Mouse (Mus musculus): ENCODE results near the gene Nbl1. TPM values are rescaled to one million over a fixed set of nuclear protein-coding genes. Genes with fewer than 3 reads are reported as not detected.

Nbl1 gene
- polyA plus RNA-seq, 1 experiment: 5.4 TPM

DNA sequence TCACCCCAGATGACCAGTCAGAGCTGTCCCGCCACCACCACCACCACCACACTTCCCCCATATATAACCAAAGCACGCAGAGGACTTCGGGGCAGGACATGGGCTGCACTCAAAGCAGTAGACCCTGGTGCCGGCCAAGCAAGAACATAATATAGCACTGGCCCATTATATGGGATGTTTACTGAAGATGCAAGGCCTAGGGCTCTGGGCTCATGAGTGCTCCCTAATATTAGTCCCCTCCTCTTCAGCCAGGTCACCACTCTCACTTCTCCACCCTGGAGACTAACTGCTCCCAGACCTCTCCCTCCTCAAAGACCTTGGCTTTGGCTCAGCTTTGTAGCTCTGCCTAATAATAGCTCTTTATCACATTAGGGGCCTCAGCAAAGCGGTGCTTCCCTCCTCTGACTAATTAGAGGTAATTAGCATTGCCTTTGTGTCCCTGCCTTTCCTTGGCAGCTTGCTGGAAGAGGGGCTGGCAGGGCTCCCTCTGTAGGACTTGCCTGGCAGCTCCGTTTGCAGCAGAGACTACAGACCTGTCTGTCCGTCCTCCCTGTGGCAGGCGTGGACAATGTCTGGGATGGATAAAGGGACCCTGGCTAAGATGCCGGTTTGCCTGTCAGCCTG, 38.4 kb downstream of the Nbl1 start:
- Histone ChIP-seq H3K27me3 (ENCODE audit: control insufficient read depth, insufficient read depth, low read length) (no peaks in the 10 kb centered on the region), H3K36me3 (ENCODE audit: control insufficient read depth, insufficient read depth, low read length) (no peaks in the 10 kb centered on the region), H3K27ac (ENCODE audit: control insufficient read depth, insufficient read depth, low read depth, low read length) (no peak overlapping the region), H3K4me3 (ENCODE audit: control insufficient read depth, low read depth, low read length) (no peak overlapping the region), H3K4me1 (ENCODE audit: control insufficient read depth, insufficient read depth, low read length) (no peaks in the 10 kb centered on the region)
- TF ChIP-seq CTCF (IDR thresholded peaks at IDR 0.05; ENCODE audit: control insufficient read depth, insufficient read depth, insufficient replicate concordance, low read depth, low read length): no peak
- no peak for TF ChIP-seq POLR2A (IDR thresholded peaks at IDR 0.05; ENCODE audit: control insufficient read depth, low read depth, low read length)

DNA sequence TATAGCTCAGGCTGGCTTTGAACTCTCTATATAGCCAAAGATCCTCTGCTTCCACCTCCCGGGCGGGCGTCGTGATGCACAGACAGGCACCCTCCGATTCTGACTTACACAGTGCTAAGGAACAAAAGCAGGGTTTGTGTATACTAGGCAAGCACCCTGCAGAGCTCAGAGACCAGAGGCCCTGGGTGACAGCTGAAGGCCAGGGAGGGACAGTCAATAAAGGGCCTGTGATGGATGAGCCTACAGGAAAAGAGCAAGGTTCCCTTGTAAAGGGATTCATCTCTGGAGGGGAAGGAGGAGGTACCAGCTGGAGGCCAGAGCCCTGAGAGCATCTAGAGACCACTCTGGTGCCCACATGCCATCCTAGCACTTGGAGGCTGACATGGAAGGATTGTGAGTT, 39.4 kb downstream of the Nbl1 start:
- no peaks in the 10 kb centered on the region for H3K36me3 ChIP-seq (ENCODE audit: control insufficient read depth, insufficient read depth, low read length)
- no peak overlapping the region for H3K4me3 ChIP-seq (ENCODE audit: control insufficient read depth, low read depth, low read length)
- no peaks in the 10 kb centered on the region for H3K27me3 ChIP-seq (ENCODE audit: control insufficient read depth, insufficient read depth, low read length)
- no peak overlapping the region for H3K27ac ChIP-seq (ENCODE audit: control insufficient read depth, insufficient read depth, low read depth, low read length)
- no peak for TF ChIP-seq POLR2A (IDR thresholded peaks at IDR 0.05; ENCODE audit: control insufficient read depth, low read depth, low read length)
- H3K4me1 ChIP-seq (ENCODE audit: control insufficient read depth, insufficient read depth, low read length): no peaks in the 10 kb centered on the region

DNA sequence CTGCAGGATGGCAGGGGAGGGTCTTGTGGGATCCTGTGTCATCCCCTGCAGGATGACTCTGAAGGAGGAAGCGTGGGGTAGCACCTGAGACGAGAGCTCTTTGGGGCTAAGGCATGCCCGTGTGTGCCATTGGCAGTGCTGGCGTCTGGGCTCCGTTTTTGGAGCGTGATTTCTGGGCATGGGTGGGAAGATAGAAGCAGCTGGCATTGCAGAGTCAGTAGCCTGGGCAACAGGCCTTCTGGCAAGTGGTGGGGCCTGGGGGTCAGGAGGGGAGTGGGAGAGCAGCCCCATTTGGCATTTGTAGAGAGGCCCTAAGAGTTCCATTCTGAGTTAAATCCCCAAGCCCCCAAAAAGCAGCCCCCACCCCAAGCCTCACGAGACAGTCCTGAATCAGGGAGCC, 40.0 kb downstream of the Nbl1 start:
- no peak overlapping the region for H3K4me3 ChIP-seq (ENCODE audit: control insufficient read depth, low read depth, low read length)
- no peaks in the 10 kb centered on the region for H3K36me3 ChIP-seq (ENCODE audit: control insufficient read depth, insufficient read depth, low read length)
- no peak overlapping the region for H3K27ac ChIP-seq (ENCODE audit: control insufficient read depth, insufficient read depth, low read depth, low read length)
- H3K4me1 ChIP-seq (ENCODE audit: control insufficient read depth, insufficient read depth, low read length): no peaks in the 10 kb centered on the region
- no peaks in the 10 kb centered on the region for H3K27me3 ChIP-seq (ENCODE audit: control insufficient read depth, insufficient read depth, low read length)
- no peak for TF ChIP-seq CTCF (IDR thresholded peaks at IDR 0.05; ENCODE audit: control insufficient read depth, insufficient read depth, insufficient replicate concordance, low read depth, low read length)
- TF ChIP-seq POLR2A (IDR thresholded peaks at IDR 0.05; ENCODE audit: control insufficient read depth, low read depth, low read length): no peak

DNA sequence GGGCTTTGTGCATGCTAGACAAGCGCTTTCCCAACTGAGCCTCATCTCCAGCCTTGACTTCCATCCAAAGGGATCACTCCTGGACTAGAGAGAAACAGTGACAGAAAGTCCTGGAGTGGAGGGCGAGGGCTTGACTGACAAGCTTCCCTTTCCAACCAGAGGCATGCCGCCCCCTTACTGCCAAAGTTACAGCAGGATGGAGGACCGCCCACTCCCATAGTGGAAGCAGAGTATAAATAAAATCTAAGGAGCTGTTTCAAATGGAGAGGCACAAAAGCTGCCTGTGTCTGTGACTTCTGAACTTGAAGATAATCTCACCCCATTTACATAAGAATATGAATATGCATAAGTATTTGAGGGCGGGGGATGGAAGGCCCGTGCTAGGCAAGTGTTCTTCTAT, 44.3 kb downstream of the Nbl1 start:
- Histone ChIP-seq H3K4me3 (ENCODE audit: control insufficient read depth, low read depth, low read length) (no peak overlapping the region), H3K27ac (ENCODE audit: control insufficient read depth, insufficient read depth, low read depth, low read length) (no peak overlapping the region), H3K36me3 (ENCODE audit: control insufficient read depth, insufficient read depth, low read length) (no peaks in the 10 kb centered on the region), H3K27me3 (ENCODE audit: control insufficient read depth, insufficient read depth, low read length) (no peaks in the 10 kb centered on the region), H3K4me1 (ENCODE audit: control insufficient read depth, insufficient read depth, low read length) (no peaks in the 10 kb centered on the region)
- TF ChIP-seq CTCF (IDR thresholded peaks at IDR 0.05; ENCODE audit: control insufficient read depth, insufficient read depth, insufficient replicate concordance, low read depth, low read length): no peak
- TF ChIP-seq POLR2A (IDR thresholded peaks at IDR 0.05; ENCODE audit: control insufficient read depth, low read depth, low read length): no peak

DNA sequence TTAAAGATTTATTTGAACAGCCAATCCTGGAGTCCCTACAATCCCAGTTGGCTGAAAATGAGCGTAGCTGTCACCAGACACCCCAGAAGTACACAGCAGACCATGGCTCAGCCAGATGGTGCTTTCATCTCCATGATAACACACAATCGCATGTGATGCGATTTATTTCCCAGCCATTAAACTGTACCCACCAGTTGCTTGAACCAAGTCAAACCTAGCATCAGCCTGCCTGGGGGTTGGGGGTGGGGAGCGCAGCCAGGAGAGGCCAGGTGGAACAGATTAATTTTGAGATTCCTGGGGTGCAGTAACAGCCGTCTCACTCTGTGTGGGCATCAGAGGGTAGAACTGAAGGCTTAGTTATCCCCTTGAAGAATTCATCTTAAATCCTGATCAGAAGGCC, 46.4 kb downstream of the Nbl1 start:
- Histone ChIP-seq H3K4me1 (ENCODE audit: control insufficient read depth, insufficient read depth, low read length) (no peaks in the 10 kb centered on the region), H3K4me3 (ENCODE audit: control insufficient read depth, low read depth, low read length) (no peak overlapping the region), H3K27ac (ENCODE audit: control insufficient read depth, insufficient read depth, low read depth, low read length) (no peak overlapping the region), H3K27me3 (ENCODE audit: control insufficient read depth, insufficient read depth, low read length) (no peaks in the 10 kb centered on the region), H3K36me3 (ENCODE audit: control insufficient read depth, insufficient read depth, low read length) (no peaks in the 10 kb centered on the region)
- TF ChIP-seq CTCF (IDR thresholded peaks at IDR 0.05; ENCODE audit: control insufficient read depth, insufficient read depth, insufficient replicate concordance, low read depth, low read length): no peak
- no peak for TF ChIP-seq POLR2A (IDR thresholded peaks at IDR 0.05; ENCODE audit: control insufficient read depth, low read depth, low read length)

DNA sequence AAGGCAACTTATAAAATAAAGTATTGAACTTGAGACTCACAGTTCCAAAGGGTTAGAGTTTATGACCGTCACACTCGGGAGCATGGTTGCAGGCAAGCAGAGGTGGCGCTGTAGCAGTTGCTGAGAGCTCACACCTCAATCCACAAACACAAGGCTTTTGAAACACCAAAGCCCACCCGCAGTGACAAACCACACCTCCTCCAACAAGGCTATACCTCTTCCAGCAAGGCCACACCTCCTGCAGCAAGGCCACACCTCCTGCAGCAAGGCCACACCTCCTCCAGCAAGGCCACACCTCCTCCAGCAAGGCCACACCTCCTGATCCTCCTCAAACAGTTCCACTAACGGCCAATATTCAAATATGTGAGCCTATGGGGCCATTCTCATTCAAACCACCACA, 48.2 kb downstream of the Nbl1 start:
- no peak overlapping the region for H3K27ac ChIP-seq (ENCODE audit: control insufficient read depth, insufficient read depth, low read depth, low read length)
- H3K27me3 ChIP-seq (ENCODE audit: control insufficient read depth, insufficient read depth, low read length): no peaks in the 10 kb centered on the region
- no peaks in the 10 kb centered on the region for H3K36me3 ChIP-seq (ENCODE audit: control insufficient read depth, insufficient read depth, low read length)
- H3K4me1 ChIP-seq (ENCODE audit: control insufficient read depth, insufficient read depth, low read length): no peaks in the 10 kb centered on the region
- H3K4me3 ChIP-seq (ENCODE audit: control insufficient read depth, low read depth, low read length): no peak overlapping the region
- no peak for TF ChIP-seq POLR2A (IDR thresholded peaks at IDR 0.05; ENCODE audit: control insufficient read depth, low read depth, low read length)
- no peak for TF ChIP-seq CTCF (IDR thresholded peaks at IDR 0.05; ENCODE audit: control insufficient read depth, insufficient read depth, insufficient replicate concordance, low read depth, low read length)

DNA sequence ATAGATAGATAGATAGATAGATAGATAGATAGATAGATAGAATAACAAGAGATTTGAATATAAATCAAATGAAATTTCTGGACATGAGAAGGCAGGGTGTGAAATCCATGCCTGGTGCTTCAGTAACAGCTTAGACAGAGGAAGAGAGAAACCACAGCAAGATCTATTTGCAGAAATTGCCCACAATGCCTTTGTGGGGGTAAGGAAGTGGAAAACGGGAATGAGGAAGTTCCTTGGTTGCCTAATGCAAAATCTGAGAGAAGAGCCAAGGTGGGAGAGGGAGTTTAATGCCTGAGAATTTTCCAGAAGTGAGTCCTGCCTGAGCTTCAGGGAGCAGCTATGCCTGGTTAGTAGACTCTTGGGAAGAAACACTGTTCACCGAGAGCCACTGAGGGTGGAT, 49.2 kb downstream of the Nbl1 start:
- no peaks in the 10 kb centered on the region for H3K36me3 ChIP-seq (ENCODE audit: control insufficient read depth, insufficient read depth, low read length)
- H3K27me3 ChIP-seq (ENCODE audit: control insufficient read depth, insufficient read depth, low read length): no peaks in the 10 kb centered on the region
- no peak overlapping the region for H3K4me3 ChIP-seq (ENCODE audit: control insufficient read depth, low read depth, low read length)
- H3K27ac ChIP-seq (ENCODE audit: control insufficient read depth, insufficient read depth, low read depth, low read length): no peak overlapping the region
- TF ChIP-seq POLR2A (IDR thresholded peaks at IDR 0.05; ENCODE audit: control insufficient read depth, low read depth, low read length) (no peak), CTCF (IDR thresholded peaks at IDR 0.05; ENCODE audit: control insufficient read depth, insufficient read depth, insufficient replicate concordance, low read depth, low read length) (no peak)
- no peaks in the 10 kb centered on the region for H3K4me1 ChIP-seq (ENCODE audit: control insufficient read depth, insufficient read depth, low read length)

DNA sequence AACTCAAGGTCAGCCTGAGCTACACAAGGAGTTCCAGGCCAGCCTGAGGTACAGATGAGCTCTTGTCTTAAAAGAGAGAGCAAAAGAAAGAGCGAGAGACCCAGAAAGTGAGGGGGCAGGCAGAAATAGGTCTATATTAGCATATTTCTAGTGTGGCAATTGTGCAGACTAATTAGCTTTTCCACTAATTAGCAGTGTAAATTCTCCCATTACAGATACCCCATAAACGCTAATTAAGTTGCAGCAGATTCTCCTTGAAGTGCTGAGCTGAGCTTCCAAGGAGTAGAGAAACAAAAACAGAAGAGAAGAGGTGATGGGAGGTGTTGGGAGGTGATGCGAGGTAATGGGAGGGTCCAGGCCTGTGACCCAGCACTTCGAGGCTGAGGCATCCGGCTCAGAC, 50.2 kb downstream of the Nbl1 start:
- Histone ChIP-seq H3K27me3 (ENCODE audit: control insufficient read depth, insufficient read depth, low read length) (no peaks in the 10 kb centered on the region), H3K4me3 (ENCODE audit: control insufficient read depth, low read depth, low read length) (no peak overlapping the region), H3K36me3 (ENCODE audit: control insufficient read depth, insufficient read depth, low read length) (no peaks in the 10 kb centered on the region), H3K27ac (ENCODE audit: control insufficient read depth, insufficient read depth, low read depth, low read length) (no peak overlapping the region), H3K4me1 (ENCODE audit: control insufficient read depth, insufficient read depth, low read length) (no peaks in the 10 kb centered on the region)
- TF ChIP-seq POLR2A (IDR thresholded peaks at IDR 0.05; ENCODE audit: control insufficient read depth, low read depth, low read length) (no peak), CTCF (IDR thresholded peaks at IDR 0.05; ENCODE audit: control insufficient read depth, insufficient read depth, insufficient replicate concordance, low read depth, low read length) (no peak)

Data from testis, adult 2 months (tissue).